Mouse (Mus musculus) cerebellum, adult 8-10 months (tissue): ENCODE data around the gene Efhd2.

Source experiments
- DNase-seq: peaks from one replicate; pipeline ENCODE4 v3.0.0; 2022

Efhd2 gene

DNA sequence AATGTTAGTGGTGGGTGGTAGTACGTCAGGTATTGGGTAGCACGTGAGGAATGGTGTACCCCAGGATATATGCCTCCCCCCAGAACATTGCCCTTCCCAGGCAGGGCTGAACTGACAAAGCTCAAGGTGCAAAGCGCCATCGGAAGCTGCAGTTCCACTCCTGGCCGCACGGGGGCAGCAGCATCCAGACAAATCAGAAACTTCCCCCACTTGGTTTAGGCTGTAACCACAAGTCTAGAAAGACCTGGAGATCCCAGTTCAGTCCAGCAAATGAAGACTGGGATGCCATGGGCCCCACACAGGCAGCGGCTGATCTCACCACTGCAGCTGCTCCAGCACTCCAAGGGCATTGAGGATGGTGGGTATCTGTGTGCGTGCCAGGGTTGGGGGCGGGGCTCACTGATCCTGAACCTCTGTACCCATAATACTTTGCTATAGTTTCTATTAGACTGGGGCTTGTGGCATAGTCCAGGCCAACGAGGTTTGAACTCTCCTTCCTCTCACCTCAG lies 17.2 kb downstream of the Efhd2 start:
- peak; percentile 83 for DNase-seq

DNA sequence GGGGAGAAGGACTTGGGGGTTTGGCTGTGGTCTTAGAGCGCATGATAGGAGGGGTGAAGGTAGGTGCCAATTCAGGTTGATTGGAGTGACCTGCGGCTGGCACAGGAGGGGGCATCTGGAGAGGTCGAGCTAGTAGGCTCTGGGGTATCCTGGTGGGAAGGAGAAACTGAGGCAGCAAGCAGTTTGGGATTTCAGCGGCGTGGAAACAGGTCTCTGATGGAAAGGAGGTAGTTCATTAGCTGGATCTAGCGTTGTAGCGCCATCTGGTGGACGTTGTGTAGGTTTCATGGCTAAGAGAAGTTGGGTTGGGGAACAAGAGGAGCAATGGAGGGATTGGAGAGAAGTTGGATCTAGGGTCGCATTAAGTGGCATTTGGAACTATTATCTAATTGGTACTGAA lies 21.3 kb downstream of the Efhd2 start:
- no peak for DNase-seq

GRCm38 (mm10) chr4:141845999-141846398 lies 28.7 kb downstream of the Efhd2 start, which contains the start of gene Ctrc:
Gene Ctrc, minus strand, starts transcription at chr4:141846359.
- DNase-seq: no peak

GRCm38 (mm10) chr4:141834536-141835095 lies 40.1 kb downstream of the Efhd2 start:
- no peak for DNase-seq

DNA sequence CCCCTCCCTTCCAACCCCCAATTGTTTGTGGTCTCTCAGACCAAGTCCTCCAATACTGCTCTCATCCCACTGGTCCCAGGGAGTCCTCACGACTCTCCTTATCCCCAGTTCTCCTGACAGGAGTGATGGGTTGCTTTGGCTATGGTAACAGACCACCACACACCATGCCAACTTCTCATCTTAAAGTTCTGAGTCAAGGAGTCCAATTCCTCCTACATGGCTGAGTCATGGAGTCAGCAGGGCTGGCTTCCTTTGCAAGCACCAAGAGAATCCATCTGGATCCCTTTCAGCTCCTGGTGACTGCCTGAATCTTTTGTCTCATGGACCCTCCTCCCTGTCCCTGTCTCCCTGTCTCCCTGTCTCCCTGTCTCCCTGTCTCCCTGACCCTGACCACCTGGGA lies 40.8 kb downstream of the Efhd2 start:
- no peak for DNase-seq

GRCm38 (mm10) chr4:141831361-141831760 lies 43.4 kb downstream of the Efhd2 start:
- no peak for DNase-seq

- no peak for DNase-seq
Observed at GRCm38 (mm10) chr4:141830381-141830780, 44.3 kb downstream of the Efhd2 start.

DNA sequence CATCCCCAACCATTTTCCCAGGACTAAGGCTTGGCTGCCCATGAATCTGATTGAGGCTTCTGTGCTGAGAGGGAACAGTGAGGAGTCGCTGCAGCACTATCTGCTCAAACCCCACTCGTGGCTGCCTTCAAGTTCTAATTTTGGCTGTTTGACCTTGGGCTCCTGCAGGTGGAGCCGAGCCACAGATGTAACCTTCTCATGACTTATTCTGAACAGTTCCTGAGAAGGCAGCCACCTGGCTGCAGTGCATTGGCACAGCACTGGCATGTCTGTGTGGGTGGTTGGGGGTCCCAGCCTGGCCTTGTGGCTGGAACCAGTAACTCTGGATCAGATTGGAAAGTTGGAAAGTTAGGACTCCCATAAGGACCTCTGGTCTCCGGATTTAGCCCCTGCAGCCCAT lies 46.5 kb downstream of the Efhd2 start:
- no peak for DNase-seq

- no peak for DNase-seq
Observed at GRCm38 (mm10) chr4:141827401-141827800, 47.3 kb downstream of the Efhd2 start.

- no peak for DNase-seq
Observed at GRCm38 (mm10) chr4:141826060-141826459, 48.7 kb downstream of the Efhd2 start, which contains the start of gene Cela2a. Gene Cela2a, minus strand, starts transcription at chr4:141826160.

- no peak for DNase-seq
Observed at GRCm38 (mm10) chr4:141822979-141823378, 51.7 kb downstream of the Efhd2 start.

DNA sequence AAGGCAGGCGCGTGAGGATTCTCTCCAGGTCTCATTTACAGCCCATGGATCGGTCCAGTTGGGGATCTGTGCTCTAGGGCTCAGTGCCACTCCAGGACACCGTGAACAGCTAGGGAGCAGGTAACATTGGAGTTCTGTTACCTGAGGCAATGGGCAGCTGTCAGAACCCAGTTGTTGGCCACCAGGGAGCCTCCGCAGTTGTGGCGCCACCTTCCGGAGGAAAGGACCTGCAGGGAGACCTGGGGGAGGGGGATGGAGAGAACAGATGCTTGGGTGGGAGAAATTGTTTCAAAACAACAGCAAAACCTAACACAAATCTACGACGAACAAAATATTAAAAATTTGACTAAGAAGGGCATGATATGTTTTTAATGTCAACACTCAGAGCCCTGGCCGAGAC lies 52.6 kb downstream of the Efhd2 start:
- no peak for DNase-seq

DNA sequence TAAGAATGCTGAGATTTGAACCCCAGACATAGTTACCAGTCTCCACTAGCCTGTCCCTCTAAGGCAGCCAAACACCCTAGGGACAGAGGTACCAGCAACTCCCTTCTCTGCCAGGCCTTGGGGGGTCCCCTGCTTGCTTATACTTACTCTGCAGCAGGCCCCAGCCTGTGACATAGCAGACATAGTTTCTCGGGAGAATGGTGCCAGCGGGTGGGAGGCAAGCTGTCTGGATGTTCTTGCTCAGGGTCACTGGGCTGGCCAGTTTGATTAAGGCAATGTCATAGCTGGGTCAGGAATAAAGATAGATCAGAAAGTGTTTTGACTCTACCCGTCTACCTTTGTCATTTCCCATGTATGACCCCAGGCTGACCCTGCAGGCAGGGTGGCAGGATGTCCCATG lies 53.5 kb downstream of the Efhd2 start:
- DNase-seq: no peak

DNA sequence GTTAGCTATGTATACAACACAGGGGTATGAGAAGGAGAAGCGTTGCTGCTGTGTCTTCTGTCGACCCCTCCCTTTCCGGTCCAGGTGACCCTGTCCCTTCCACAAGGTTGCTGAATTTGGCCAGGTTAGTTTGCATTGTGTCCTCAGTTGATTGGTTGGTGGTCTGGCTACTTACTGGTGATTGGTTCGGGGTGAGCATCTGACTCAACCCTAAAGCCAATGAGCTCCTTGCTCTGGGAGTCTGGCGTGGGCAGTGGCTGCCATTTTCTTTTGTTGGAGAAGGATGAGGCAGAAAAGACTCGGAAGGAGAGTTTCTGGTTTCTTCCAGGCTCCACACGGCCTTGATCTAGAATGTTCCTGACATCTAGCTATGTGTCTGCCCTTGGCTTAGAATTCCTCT lies 55.4 kb downstream of the Efhd2 start:
- DNase-seq: no peak

GRCm38 (mm10) chr4:141818861-141819260 lies 55.9 kb downstream of the Efhd2 start:
- no peak for DNase-seq

DNA sequence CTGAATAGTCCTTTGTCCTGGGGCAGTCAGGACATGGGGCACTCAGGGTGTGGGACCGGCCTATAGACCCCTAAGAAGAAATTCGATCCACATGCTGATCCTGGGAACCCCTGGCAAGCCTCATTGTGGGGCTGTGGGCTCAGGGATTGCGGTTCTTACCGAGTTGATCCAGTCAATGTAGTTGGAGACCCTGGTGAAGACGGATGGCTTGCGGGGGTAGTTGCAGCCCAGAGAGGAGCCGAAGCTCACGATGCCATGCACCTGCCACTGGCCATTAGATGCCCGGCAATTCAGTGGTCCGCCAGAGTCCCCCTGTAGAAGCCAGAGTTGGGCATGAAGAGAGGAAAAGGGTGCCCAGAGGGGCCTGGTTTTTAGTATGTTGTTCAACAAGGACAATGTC lies 57.0 kb downstream of the Efhd2 start:
- no peak for DNase-seq

GRCm38 (mm10) chr4:141816776-141817655 lies 57.7 kb downstream of the Efhd2 start:
- no peak for DNase-seq

DNA sequence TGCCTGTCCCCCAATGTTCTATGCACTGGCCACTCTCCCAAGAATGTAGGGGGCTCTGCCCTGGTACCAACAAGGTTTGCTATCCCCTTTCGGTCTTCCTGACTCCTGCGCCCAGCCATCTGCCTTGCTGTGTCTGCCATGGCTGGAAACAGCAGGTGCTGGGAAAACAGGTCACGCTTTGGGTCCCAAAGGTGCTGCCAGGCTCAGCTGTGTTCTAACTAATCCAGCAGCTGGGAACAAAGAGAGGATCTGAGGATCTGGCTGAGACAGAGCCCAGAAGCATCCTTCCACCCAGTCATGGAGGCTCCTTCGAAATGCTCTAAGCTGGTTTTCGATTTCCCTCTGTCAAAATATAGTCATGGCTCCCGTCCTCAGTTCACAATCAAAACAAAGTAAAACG lies 58.5 kb downstream of the Efhd2 start:
- DNase-seq: no peak

DNA sequence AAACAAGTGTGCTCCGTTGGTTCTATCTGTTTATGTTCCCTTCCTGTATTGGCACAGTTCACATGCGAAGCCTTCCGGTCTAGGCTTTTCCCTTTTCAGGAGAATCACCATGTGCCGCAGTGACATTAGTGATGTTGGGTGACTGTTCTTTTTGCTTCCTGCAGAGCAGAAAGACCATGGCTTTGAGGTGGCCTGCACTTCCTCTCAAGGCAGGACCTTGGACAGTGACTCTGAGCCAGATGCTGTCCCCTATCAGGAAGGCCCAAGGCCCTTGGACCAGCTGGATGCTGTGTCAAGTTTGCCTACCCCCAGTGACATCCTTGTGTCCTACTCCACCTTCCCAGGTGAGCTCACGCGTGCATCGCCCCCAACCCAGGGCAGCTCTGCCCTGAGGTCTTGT lies 63.3 kb downstream of the Efhd2 start:
- no peak for DNase-seq

DNA sequence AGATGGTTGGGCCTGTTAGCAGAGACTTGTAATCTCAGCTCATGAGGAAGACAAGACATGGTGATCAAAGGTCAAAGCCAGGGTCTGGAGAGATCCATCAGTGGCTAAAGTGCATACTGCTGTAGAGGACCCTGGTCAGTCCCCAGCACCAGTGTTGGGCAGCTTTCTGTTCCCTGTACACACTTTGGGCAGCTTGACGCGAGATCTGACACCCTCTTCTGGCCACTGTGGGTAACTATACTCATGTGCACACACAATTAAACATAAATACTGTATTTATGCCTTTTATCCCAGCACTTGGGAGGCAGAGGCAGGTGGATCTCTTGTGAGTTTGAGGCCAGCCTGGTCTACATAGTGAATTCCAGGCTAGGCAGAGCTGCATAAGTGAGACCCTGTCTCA lies 63.7 kb downstream of the Efhd2 start:
- no peak for DNase-seq

DNA sequence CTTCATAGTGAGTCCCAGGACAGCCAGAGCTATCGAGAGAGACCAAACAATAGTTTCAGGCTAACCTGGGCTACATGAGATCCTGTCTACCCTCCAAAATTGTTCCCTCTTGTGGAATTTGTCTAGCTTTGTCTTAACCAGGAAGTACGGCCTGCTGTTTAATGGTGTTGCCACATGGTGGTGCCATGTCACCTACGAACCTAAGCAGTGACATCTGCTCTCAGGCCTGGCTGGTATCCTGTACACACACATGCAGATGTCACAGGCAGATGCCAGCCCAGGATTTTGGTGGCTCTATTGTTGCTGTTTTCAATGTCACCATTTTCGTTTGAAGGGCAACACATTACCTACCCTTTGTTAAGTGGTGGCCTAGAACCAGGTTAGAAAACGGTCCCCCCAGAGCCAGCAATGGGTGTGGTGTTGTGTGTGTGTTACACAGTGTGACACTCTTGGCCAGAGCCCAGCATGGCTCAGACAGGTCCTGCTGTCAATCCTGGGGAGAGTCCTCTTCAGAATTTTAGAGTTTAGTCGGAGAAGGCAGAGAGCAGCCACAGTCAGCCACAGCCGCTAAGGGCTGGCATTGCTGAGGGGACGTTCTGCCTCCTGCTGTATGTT lies 64.8 kb downstream of the Efhd2 start:
- DNase-seq: no peak
